Mouse (Mus musculus) embryo, embryonic 11 days (tissue): Measurements from ENCODE around the gene Frmpd1.
A peak's percentile ranks its signal among the peaks of the same experiment; 100 is the strongest.

Source experiments
- DNase-seq: peaks from one replicate; pipeline ENCODE4 v3.0.0-alpha.2; 2015

Gene Frmpd1

DNA sequence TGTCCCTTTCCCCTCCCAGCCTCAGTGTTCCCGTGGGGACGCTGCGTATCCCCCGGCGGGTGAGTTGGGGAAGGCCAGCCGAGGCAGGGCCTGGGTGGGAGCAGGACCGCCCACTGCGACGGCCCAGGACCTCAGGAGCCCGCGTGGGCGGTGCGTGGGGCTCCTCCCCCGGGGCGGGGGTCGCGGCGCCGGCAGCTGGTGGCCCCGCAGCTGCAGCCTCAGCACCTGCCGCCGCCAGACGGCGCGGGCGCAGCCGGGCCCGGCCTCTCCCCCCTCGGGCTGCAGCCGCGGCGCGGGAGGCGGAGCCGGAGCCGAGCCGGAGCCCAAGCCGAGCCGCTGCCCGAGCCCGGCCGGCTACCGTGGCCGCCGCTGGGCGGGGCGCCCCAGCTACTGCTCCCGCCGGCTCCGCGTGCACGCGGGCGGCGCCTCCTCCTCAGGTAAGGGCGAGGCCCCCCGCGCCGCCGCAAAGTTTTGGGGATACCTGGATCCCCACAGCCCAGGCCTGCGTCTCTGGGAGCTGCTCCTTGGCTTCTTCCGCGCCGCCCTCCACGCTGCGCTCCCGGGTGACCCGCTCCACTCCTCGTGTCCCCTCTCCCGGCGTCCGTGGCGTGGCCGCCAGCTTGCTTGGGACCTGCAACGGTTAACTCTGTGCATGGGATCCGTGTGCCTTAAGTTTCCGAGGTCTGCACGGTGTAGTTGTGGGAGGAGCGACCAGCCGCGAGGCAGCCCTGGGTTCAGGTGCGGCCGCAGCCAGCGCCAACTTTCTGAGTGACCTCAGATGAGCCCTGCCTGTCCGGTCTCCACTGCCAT, at the start of gene Frmpd1:
Gene Frmpd1, plus strand, starts transcription at position 355 of the 810 bp plus-strand sequence.
- DNase-seq: peak; percentile 86

DNA sequence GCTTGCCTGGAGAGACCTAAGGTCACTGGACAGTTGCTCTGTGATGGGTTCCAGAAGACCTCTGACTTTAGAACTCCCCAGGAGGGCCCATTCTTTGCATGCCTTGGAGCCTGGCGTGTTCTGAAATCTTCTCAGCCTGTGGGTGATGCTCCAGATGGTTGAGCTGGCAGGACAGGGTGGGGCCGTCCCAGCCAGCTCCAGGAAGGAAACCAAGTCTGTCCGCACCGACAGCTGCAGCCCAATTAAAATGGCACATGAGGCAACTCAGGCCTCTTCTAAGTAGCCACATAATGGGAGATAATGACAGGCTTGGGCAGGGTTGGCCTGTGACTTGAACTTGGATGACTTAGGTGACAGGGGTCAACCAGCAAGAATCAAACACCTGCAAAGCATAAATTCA, 47.0 kb upstream of the Frmpd1 start:
- DNase-seq: no peak

DNA sequence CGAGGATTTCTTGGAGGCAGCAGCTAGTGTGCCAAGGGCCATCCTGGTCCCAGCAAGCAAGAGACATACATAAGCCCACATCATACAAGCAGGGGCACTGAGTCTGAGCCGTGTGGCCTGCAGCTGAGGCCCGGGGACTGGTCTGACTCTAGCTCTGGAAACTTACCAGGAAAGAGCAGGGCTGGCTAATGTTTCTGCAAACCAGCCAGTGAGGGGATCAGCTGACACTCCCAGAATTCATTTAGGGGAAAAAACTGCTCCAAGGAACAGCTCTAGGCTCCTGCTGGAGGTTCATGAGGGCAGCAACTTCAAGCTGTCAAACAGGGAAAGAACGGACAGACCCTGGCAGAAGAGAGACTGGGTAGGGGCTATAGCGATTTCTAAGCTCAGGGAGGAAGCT, 42.8 kb upstream of the Frmpd1 start:
- DNase-seq: no peak

DNA sequence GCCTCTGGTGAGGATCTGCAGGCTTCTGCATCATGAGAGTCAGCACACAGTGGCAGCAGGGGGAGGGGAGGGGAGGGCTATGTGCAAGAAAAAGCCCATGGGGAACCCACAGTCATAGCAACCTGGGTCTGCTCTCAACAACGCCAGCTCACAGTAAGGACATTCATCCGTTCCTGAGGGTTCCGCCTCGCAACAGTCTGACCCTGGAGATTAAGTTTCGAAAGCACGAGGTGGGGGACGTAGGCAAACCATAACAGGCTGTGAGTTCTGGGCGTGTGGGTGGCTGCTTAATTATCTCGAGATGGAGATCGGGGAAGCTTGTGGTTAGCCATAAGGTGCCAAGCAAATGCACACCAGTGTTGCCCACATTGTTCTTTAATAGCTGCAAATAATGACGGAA, 42.3 kb upstream of the Frmpd1 start:
- peak; percentile 22 for DNase-seq

DNA sequence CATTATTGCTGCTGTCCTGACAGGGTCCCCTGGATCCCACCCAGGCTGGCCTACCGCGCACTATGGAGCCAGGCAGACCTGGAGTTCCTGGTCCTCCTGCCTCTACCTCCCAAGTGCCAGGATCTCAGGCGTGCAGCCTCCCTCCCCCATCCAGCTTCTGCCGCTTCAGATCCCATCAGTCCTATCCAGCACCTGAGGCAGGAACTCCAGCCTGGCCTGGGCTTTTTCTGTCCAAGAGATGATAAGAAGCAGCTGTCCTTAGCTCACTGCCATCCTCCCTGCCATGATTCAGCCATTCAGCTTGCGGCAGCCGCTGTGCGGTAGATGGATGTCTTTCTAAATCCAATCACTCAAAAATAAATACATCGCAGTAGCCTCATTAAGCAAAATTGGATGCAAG, 41.7 kb upstream of the Frmpd1 start:
- DNase-seq: peak; percentile 21

DNA sequence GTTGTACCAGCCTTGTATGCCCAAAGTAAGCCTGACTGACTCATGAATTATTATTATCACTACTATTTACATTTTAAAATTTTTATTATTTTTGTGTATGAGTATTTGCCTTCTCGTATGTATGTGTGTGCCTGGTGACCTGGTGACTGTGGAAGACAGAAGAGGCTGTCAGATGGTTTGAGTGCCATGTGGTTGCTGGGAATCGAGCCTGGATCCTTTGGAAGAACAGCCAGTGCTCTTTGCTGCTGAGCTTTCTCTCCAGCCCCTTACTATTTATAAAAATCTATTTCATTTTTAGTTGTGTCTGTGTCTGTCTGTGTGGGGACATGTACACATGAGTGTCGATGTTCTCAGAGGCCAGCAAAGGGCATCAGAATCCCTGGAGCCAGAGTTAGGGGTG, 28.2 kb upstream of the Frmpd1 start:
- no peak for DNase-seq

DNA sequence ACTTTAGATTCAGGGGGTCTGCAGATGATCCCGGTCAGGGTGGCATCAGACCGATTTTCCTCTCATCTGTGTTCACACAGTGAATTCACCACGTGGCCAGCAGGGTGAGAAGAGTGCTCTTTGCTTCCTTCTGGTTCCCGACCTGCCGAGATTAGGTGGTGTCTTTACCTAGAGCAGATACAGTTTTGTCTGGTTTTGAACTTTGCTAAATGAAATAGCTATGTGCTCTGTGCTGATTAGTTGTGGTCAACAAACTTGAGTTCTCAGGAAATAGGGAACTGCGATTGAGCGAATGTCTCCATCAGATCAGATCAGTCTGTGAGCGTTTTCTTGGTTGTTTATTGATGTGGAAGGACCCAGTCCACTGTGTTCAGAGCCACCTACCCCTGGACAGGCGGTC, 26.1 kb upstream of the Frmpd1 start:
- no peak for DNase-seq

DNA sequence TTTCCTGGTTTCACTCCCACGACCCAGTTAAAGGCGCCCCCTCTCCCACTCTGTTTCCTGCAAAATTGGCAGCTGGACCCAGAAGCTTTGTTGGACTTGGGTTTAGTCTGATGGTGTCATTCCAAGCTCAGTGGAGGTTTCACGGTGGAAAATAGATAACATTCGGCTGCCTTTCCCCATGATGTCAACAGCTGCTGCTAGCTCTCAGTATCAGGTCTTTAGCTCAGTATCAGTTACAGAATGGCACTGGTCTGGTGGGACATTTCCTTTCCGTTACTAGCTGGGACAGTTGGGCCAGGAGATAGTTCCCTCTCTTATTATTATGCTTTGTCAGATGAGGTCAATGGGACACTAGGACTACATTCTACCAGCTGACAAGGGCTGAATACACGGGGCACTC, 23.9 kb upstream of the Frmpd1 start:
- DNase-seq: no peak

DNA sequence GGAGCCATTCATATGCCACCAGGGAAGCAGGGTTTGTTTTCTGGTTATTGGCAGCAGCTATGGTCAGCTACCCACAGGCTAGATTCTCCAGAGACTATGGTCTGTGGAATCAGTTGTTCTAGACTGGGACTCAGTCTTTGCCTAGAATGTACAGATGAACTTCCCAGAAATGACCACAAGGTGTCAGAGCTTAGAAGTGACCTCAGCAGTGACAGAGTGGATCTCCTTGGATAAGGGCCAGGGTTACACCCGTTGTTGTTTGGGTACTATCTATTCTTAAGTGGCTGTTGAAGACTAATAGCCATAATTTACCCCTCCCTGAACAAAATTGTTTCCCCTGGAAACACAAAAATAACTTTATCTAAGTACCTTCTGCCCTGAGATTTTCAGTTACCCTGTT, 21.0 kb upstream of the Frmpd1 start:
- DNase-seq: peak; percentile 46

DNA sequence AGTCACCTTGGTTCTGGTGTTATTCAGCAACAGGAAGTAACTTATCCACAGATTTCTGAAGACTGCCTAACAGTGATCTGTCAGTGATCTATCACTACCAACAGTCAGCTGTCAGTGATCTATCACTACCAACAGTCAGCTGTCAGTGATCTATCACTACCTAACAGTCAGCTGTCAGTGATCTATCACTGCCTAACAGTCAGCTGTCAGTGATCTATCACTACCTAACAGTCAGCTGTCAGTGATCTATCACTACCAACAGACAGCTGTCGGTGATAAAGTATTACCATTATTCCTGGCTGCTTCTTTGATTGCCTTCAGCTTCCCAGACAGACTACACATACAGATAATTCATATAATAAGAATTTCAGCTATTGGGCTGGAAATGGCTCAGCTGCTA, 19.2 kb upstream of the Frmpd1 start:
- no peak for DNase-seq

DNA sequence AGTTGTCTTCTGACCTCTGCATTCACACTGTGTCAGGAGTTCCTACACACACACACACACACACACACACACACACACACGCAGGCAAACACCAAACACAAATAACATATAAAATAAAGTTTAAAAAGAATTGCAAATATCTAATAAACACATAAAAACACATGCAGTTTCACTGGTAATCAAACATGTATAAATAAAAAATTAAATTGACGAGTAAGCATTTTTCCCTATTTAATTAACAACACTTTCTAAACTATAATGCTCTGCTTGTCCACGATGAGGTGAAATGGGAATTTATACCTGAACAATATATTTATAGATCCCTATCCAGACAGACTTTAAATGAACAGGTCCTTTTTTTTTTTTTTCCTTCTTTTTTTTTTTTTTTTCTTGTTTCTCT, 18.7 kb upstream of the Frmpd1 start:
- no peak for DNase-seq

DNA sequence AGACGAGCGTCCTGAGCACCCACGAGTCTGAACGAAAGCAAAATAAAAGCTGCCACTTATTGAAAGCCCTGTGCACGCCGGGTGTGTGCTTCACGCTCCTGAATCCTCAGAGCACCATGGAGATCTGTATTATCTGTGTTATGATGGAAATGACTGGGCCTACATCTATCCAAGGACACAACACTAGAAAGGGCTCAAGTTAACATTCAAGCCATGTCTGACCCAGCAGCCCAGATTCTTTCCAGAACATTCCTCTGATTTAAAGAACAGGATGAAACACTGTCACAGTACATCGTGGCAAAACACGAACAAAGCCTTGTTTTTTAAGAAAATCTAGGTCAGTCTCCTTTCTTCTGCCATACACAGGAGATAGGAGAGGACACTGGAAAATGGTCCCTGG, 13.3 kb upstream of the Frmpd1 start:
- no peak for DNase-seq

DNA sequence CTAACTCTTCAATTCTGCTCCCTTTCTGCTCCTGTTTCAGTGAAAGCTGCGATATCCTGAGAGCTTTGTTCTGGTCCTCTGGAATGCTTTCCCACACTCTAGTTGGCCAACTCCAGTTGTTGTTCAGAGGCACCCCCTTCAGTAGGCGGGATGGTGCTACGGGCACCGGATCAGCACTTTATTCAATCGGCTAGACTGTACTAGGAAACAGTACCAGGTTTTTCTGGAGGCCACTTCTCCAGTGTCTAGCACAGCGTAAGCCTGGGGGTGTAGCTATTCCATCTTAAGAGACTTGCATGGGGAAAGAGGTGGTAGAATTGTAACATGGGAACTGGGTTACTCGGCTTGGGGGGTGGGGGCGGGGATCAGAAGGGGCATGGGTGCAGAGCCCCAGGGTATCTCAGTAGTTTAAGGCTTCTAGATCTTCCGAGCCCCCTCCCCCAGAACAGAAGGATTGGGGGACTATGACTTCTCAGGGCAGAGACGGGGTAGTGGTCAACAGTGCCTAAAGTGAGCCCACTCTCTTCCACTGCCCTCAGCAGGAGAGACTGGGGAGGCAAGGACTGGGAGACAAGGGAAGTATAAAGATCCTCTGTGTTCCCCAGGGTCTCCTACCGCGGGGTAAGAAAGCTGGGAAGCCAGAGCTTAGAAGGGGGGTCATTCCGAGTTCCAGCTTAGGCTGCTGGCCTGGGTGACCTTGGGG, 706 bp upstream of the Frmpd1 start:
- peak; percentile 15 for DNase-seq

DNA sequence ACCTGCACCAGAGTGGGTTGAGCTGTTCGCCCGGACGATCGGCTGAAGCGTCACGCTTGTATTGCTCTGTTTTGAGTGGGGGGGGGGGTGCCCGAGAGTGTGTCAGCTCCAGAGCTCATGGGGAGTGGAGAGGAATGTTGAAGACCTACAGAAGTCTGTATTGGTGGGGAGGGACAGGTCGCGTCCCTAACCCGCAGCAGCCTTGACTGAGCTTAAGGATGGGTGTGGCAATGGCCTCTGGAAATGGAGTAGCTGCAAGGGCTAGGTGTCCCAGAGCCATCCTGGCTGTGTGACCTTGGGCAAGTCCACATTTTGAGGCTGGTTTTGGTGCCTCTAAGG, 625 bp downstream of the Frmpd1 start:
- DNase-seq: no peak

DNA sequence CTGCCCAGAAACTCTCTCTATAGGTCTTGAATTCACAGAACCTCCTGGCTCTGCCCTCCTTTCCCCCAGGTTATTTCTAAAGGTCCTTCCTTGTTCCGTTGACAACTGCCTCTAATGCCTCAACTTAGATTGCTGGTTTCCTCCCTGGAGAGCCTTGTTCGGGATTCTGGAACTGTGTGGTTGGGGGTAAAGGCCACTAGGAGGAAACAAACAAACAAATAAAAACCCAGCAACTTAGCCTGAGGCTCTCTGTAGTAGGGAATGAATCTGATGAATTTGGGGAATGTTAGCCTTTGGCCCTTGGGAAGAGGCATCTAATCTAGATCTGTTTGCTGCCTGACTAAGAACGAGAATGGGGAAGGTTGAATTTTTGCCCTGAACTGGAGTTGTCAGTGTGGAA, 13.6 kb downstream of the Frmpd1 start:
- DNase-seq: no peak

DNA sequence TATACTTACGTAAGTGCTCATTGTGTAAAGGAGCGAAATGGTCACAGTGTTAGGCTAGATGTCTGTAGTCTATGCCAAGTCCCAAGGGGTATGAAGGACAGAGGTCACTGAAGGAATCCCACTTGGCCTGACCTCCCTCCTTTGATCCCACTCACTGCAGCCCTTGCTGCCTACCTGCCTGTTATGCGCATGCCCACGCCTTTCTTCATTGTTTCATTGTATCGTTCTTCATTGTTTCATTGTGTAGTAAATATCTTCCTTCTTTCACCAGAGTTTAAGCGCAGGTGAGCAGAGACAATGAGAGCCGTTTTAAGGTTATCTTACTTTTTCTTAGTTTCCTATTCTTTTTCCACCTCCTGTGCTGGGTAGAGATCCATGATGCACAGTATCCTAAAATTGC, 18.6 kb downstream of the Frmpd1 start:
- no peak for DNase-seq

DNA sequence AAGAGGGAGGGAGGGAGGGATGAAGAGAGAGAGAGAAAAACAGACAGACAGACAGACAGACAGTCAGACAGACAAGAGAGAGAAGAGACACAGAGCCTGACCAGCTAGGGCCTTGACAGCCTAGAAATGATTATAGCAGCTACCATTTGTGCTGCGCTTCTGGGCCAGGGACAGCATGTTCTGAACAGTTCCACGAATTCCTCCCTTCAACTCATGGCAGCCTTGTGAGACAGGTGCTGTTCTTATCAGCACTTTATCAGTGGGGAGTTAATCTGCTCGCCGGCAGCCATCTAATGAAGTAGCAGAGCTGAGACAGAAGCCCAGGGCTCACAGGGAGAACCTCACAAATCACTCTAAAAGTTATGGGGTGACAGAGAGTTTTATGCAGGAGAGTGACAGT, 22.8 kb downstream of the Frmpd1 start:
- DNase-seq: no peak

DNA sequence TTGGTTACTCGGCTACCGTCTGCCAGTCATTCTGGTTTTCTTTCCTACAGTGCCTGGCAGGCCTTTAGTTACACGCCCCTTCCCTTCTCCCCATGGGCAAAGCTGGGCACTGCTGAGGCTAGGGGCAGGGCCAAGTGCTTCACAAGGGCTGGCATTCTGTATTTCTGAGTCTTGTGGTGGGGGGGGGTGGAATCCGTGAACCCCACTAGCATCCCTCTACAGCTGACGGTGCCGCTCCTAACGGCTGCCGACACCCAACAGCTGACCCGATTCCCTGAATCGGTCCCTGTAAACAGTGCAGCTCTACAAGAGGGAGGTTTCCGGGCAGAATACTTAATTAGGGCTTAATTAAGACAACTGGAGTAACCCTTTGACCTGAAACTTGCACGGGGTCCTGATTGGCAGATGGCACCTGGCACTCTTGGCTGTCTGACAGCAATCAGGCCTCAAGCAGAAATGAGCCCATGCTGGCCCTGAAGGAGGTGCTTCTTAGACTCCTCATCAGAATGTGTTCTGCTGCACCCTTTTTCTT, 24.2 kb downstream of the Frmpd1 start:
- DNase-seq: no peak

DNA sequence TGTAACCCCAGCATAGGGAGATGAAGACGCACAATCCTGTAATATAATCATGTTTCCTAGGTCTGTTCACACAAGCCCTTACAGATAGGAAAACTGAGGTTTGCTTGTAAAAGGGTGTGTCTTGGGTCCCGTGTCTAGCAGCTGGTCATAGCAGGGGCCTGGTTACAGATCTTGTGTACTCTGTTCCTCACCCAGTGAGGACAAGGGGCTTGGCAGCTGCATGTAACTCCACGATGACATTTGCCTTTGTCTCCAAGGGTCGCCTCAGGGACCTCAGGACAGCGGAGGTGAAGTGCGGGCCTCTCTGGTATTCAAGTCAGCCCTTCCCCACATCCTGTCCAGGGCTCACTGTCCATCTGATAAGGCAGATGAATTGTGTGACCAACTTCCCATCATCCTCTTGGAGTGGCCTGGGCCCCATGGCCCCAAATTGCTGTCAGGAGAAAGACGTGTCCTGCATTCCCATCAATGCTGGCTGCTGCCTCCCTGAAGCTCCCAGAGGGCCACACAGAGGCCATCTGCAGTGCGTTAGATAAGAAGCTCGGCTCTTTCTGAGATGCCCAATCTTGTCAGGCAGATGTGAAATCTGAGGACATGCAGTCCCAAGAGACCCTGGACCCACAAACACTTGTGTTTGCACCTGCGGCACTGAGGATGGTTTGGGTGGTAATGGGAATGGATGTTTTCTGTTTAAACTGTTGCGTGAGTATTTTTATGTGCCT, 27.8 kb downstream of the Frmpd1 start:
- DNase-seq: peak; percentile 22

DNA sequence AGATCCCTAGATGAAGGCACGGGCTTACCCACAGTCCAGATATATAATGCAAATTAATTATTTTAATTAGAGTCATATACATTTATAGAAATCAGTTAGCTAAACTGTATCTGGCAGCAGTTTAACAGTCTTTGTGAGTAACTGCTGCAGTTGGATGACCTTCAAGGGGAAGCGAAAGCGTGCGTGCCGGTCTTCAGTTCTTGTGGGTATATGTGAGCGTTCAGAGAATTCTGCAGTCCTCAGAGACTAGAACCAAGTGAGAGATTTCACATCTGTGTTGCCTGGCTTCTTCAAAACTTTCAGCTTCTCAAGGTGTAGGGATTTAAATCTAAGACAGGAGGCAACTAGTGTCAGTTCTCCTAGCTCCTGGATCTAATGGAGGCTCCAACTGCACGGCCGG, 35.3 kb downstream of the Frmpd1 start:
- DNase-seq: no peak

DNA sequence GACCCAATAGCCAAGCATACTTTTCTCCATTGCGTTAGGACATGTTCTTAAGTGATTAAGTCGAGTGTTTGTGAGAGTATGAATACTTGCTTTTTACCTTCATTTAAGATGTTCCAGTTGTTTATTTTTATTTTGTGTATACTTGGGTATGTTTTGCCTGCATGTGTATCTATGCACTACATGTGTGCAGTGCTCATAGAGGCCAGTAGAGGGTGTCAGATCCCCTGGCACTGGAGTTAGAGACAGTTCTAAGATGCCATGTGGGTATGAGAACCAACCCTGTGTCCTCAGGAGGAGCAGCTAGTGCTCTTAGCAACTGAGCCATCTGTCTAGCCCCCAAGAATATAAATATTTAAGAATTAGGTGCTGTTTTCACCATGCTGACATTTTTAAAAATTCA, 37.7 kb downstream of the Frmpd1 start:
- no peak for DNase-seq

DNA sequence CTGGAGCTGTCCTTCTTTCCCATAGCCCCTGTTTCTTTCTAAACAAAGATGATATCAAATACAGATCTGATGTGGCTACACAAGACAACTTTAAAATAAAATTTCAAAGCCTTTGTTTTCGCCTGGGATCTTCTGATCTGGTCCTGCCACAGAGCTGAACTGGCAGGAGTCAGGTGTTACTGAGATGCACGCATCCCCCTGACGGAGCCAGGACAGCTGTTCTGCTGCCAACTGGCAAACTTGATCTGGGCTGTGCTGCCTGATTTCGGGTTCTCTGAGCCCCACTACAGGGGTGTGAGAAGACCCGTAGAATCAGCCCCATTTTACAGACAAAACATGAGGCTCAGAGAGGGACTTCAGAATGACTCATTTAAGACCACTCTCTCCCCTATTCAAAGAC, 45.6 kb downstream of the Frmpd1 start:
- no peak for DNase-seq

DNA sequence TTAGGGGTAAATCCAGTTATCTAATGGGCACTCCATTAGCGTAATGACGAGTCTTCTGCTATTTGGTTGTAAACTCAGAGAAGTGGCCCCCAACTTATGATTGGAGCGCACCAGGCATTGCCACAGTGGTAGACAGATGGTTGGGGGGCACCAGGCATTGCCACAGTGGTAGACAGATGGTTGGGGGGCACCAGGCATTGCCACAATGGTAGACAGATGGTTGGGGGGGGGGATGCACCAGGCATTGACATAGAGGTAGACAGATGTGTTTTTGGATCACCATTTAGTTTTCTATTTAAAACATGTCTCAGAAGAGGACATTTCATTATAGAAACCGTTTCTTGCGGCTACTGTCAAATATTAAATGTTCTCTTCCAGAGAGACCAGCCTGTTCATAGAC, 53.6 kb downstream of the Frmpd1 start:
- no peak for DNase-seq

DNA sequence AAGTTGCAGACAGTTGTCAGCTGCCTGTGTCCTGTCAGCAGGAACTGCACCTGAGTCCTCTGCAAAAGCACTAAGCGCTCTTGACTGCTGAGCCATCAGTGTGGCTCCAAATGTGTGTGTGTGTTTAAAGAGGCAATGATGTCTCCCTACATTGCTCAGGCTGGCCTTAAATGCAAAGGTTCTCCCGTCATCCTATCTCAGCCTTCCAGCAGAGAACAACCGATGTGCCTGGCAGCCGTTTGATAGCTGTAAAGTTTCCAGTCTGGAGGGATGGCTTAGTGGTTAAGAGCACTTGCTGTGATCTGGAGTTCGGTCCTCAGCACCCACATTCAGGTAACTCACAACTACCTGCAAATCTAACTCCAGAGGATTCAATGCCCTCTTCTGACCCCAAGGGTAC, 56.7 kb downstream of the Frmpd1 start:
- DNase-seq: no peak
